Mouse (Mus musculus) C2C12 (cell line): ENCODE data around the gene Inpp5d.

Source experiments
- CTCF ChIP-seq: IDR thresholded peaks from one replicate; pipeline ENCODE4 v1.5.1; 2011; ENCODE audit not compliant: control insufficient read depth, insufficient read depth, insufficient read length
- FOSL1 ChIP-seq: IDR thresholded peaks from one replicate; pipeline ENCODE4 v1.8.0; 2011; ENCODE audit warnings: mild to moderate bottlenecking, low read length; ENCODE audit not compliant: poor library complexity, insufficient read depth, severe bottlenecking
- MYOG ChIP-seq: IDR thresholded peaks from one replicate; pipeline ENCODE4 v1.6.1; 2011; ENCODE audit not compliant: control insufficient read depth, insufficient read length; ENCODE audit errors: extremely low read depth

- no peak for TF ChIP-seq CTCF
- TF ChIP-seq MYOG: no peak
- TF ChIP-seq FOSL1: no peak
Measured at GRCm38 (mm10) chr1:87698010-87698409, 77.9 kb downstream of the Inpp5d start.
